In genomic region chr5:64744455-64744854, GRCm38 (mm10) we compare ENCODE assay signal across 17 mouse cellular contexts.
"Had no signal": no experiment of that assay in that cellular context is flagged by ENCODE, and none has a peak within 500 bp of the region (broad histone marks: within the 10 kb centered on the region; RNA-seq: fewer than 3 reads in every experiment).

No protein-coding gene starts in this region.

- H3K4me2 ChIP-seq: neural tube, embryonic 12.5 days; neural tube, embryonic 13.5 days; neural tube, embryonic 15.5 days; stomach, embryonic 15.5 days had no signal

- H3K9ac ChIP-seq: neural tube, embryonic 12.5 days; neural tube, embryonic 13.5 days; neural tube, embryonic 15.5 days; stomach, embryonic 15.5 days had no signal

- H3K36me3 ChIP-seq: neural tube, embryonic 12.5 days; neural tube, embryonic 13.5 days; neural tube, embryonic 15.5 days; stomach, embryonic 15.5 days had no signal

- DNase-seq: retina, postnatal 1 day; right cerebral cortex, adult 18-20 months; right cerebral cortex, postnatal 14 days; right cerebral cortex, postnatal 25 days; right cerebral cortex, postnatal 4 days; spleen, adult 18-20 months; thymus, adult 18-20 months; thymus, adult 2 months; thymus, postnatal 14 days; thymus, postnatal 25 days; thymus, postnatal 36 days; thymus, postnatal 4 days had no signal

- H3K27ac ChIP-seq: neural tube, embryonic 12.5 days; neural tube, embryonic 13.5 days; neural tube, embryonic 15.5 days; stomach, embryonic 15.5 days; stomach, postnatal 0 days had no signal

- H3K27me3 ChIP-seq: neural tube, embryonic 12.5 days; neural tube, embryonic 13.5 days; neural tube, embryonic 15.5 days; stomach, embryonic 15.5 days had no signal

- H3K9me3 ChIP-seq: neural tube, embryonic 12.5 days; neural tube, embryonic 13.5 days; neural tube, embryonic 15.5 days; stomach, embryonic 15.5 days had no signal

- H3K4me3 ChIP-seq: neural tube, embryonic 12.5 days; neural tube, embryonic 13.5 days; neural tube, embryonic 15.5 days; stomach, embryonic 15.5 days had no signal
